ENCODE assay signal across 12 mouse cellular contexts in genomic region chrX:119927852-119928251, GRCm38 (mm10). TPM values are rescaled to one million over a fixed set of nuclear protein-coding genes. Genes with fewer than 3 reads are reported as not detected.
DNase-seq lines count a peak whose midpoint lies in the region; ATAC-seq and TF ChIP-seq lines count a peak whose summit lies in the region.
"Had no signal": no experiment of that assay in that cellular context is flagged by ENCODE, and none has a peak within 500 bp of the region (broad histone marks: within the 10 kb centered on the region; RNA-seq: fewer than 3 reads in every experiment).

No protein-coding gene starts in this region.

- TF ChIP-seq EP300 in stomach, postnatal 0 days (optimal IDR thresholded peaks at IDR 0.05) = no peak

- no peak overlapping the region for H3K9ac ChIP-seq in stomach, embryonic 14.5 days (replicated peaks; ENCODE audit: low read depth, low read length)
- no peak overlapping the region for H3K9ac ChIP-seq in stomach, postnatal 0 days (ENCODE audit: low read length)
- H3K9ac ChIP-seq in midbrain, embryonic 13.5 days (replicated peaks) = no peak overlapping the region; the same call in 1 of the 2 replicates
- no peak overlapping the region for H3K9ac ChIP-seq in liver, embryonic 12.5 days
- H3K9ac ChIP-seq: kidney, embryonic 15.5 days had no signal

- no peaks in the 10 kb centered on the region for H3K27me3 ChIP-seq in stomach, embryonic 14.5 days (ENCODE audit: control insufficient read depth, insufficient read depth, low read length)
- no peaks in the 10 kb centered on the region for H3K27me3 ChIP-seq in stomach, postnatal 0 days (ENCODE audit: control insufficient read depth, insufficient read depth, low read length)
- no peaks in the 10 kb centered on the region for H3K27me3 ChIP-seq in midbrain, embryonic 13.5 days
- H3K27me3 ChIP-seq in liver, embryonic 12.5 days (replicated peaks) = no peaks in the 10 kb centered on the region
- H3K27me3 ChIP-seq: kidney, embryonic 15.5 days had no signal

- no peak overlapping the region for H3K4me3 ChIP-seq in stomach, embryonic 14.5 days (ENCODE audit: low read depth, low read length)
- H3K4me3 ChIP-seq in stomach, postnatal 0 days (ENCODE audit: low read depth, low read length) = no peak overlapping the region
- peak overlapping the region; percentile 44 for H3K4me3 ChIP-seq in midbrain, embryonic 13.5 days (replicated peaks)
- H3K4me3 ChIP-seq in liver, embryonic 12.5 days = no peak overlapping the region

- no peak for ATAC-seq in stomach, embryonic 14.5 days (ENCODE audit: insufficient number of reproducible peaks, insufficient read depth, low FRiP score, low read depth)
- ATAC-seq in stomach, postnatal 0 days (ENCODE audit: low FRiP score, low TSS enrichment) = no peak
- peak; percentile 59 for ATAC-seq in midbrain, embryonic 13.5 days
- ATAC-seq in liver, embryonic 12.5 days = no peak

- WGBS in stomach, embryonic 14.5 days = 83% methylated on average over 5 of the region's 5 CpGs
- 87% methylated on average over 5 of the region's 5 CpGs for WGBS in stomach, postnatal 0 days
- 60% methylated on average over 5 of the region's 5 CpGs for WGBS in midbrain, embryonic 13.5 days
- 71% methylated on average over 5 of the region's 5 CpGs for WGBS in liver, embryonic 12.5 days (ENCODE audit: insufficient replicate concordance)

- no peaks in the 10 kb centered on the region for H3K9me3 ChIP-seq in stomach, embryonic 14.5 days (ENCODE audit: control insufficient read depth, low read depth, low read length)
- no peaks in the 10 kb centered on the region for H3K9me3 ChIP-seq in stomach, postnatal 0 days (ENCODE audit: control insufficient read depth, low read length)
- no peaks in the 10 kb centered on the region for H3K9me3 ChIP-seq in midbrain, embryonic 13.5 days
- no peaks in the 10 kb centered on the region for H3K9me3 ChIP-seq in liver, embryonic 12.5 days (replicated peaks)
- H3K9me3 ChIP-seq: kidney, embryonic 15.5 days had no signal

- peak overlapping the region; percentile 35 for H3K4me2 ChIP-seq in stomach, embryonic 14.5 days (replicated peaks; ENCODE audit: low read depth, low read length)
- H3K4me2 ChIP-seq in stomach, postnatal 0 days (replicated peaks; ENCODE audit: low read depth) = no peak overlapping the region
- H3K4me2 ChIP-seq in midbrain, embryonic 13.5 days (replicated peaks) = peak overlapping the region; percentile 49
- H3K4me2 ChIP-seq in liver, embryonic 12.5 days = no peak overlapping the region

- peak; percentile 1 to 5 for DNase-seq in cerebellum, postnatal 10 days
- no peak for DNase-seq in cerebellum, postnatal 25 days
- DNase-seq in stomach, postnatal 0 days (ENCODE audit: low spot score) = no peak
- DNase-seq in thymus, postnatal 4 days = no peak
- no peak for DNase-seq in MN1 (ENCODE audit: low spot score)
- DNase-seq: adrenal gland, adult 8-10 months; lung, adult 18-20 months had no signal

- H3K4me1 ChIP-seq in stomach, embryonic 14.5 days (ENCODE audit: control insufficient read depth, insufficient read depth, low read length) = no peaks in the 10 kb centered on the region
- H3K4me1 ChIP-seq in stomach, postnatal 0 days (replicated peaks; ENCODE audit: control insufficient read depth, insufficient read depth) = no peaks in the 10 kb centered on the region
- H3K4me1 ChIP-seq in midbrain, embryonic 13.5 days (replicated peaks) = no peaks in the 10 kb centered on the region; the same call in 1 of the 2 replicates
- no peaks in the 10 kb centered on the region for H3K4me1 ChIP-seq in liver, embryonic 12.5 days
- H3K4me1 ChIP-seq: kidney, embryonic 15.5 days had no signal

- TF ChIP-seq CTCF in stomach, postnatal 0 days (IDR thresholded peaks at IDR 0.05; ENCODE audit: low read depth) = no peak

- H3K36me3 ChIP-seq in stomach, embryonic 14.5 days (ENCODE audit: control insufficient read depth, insufficient read depth, low read length) = no peaks in the 10 kb centered on the region
- H3K36me3 ChIP-seq in stomach, postnatal 0 days (ENCODE audit: control insufficient read depth, insufficient read depth, low read length) = no peaks in the 10 kb centered on the region
- no peaks in the 10 kb centered on the region for H3K36me3 ChIP-seq in midbrain, embryonic 13.5 days
- no peaks in the 10 kb centered on the region for H3K36me3 ChIP-seq in liver, embryonic 12.5 days
- H3K36me3 ChIP-seq: kidney, embryonic 15.5 days had no signal

- H3K27ac ChIP-seq in stomach, embryonic 14.5 days (ENCODE audit: low read length) = no peak overlapping the region
- H3K27ac ChIP-seq in stomach, postnatal 0 days (replicated peaks) = no peak overlapping the region
- peak overlapping the region; percentile 92 for H3K27ac ChIP-seq in midbrain, embryonic 13.5 days
- no peak overlapping the region for H3K27ac ChIP-seq in liver, embryonic 12.5 days

RNA-seq across cellular contexts. Expression of gene Pabpc5, which starts 0.9 kb away (rescaled TPM):
- polyA plus RNA-seq in stomach, embryonic 14.5 days (2014; fragmentation: Nextera tagmentation; extraction: Ambion mirVana) = 0.53 and 0.69 TPM in 2 replicates
- polyA plus RNA-seq in stomach, postnatal 0 days (2015; fragmentation: Nextera tagmentation; extraction: Ambion mirVana) = 0.07 and 0.11 TPM in 2 replicates
- polyA plus RNA-seq in midbrain, embryonic 13.5 days (2015; fragmentation: Nextera tagmentation; extraction: Ambion mirVana) = 0.70 and 1.0 TPM in 2 replicates
- polyA plus RNA-seq in liver, embryonic 12.5 days (2016; fragmentation: Nextera tagmentation; extraction: Ambion mirVana) = not detected in 2 replicates
- polyA plus RNA-seq: spleen, adult 2 months had no signal

Comparison
In these comparisons a context has a peak if more than half of its experiments do, and no peak if none do; other contexts are left out.
1. DNase-seq: peak in cerebellum, postnatal 10 days (2 of 2); none in cerebellum, postnatal 25 days (0 of 2), stomach, postnatal 0 days (single experiment), thymus, postnatal 4 days (single experiment) and MN1 (single experiment).
2. H3K4me2 ChIP-seq: peak in stomach, embryonic 14.5 days (single experiment) and midbrain, embryonic 13.5 days (single experiment); none in stomach, postnatal 0 days (single experiment) and liver, embryonic 12.5 days (single experiment).